Mouse (Mus musculus) cortical plate, adult 2 months (tissue): ENCODE data around the gene Tpt1. TPM values are rescaled to one million over a fixed set of nuclear protein-coding genes. Genes with fewer than 3 reads are reported as not detected.
"Not testable (repeated sequence)": the region's sequence is repeated elsewhere in the genome, so short reads cannot be mapped to it uniquely, and the experiment has no call there.

Source experiments
- H3K27ac ChIP-seq: fragments of 200-500 bp; 2 replicates; pipeline ENCODE4 v1.5.1; 2012; ENCODE audit warnings: low read length, control low read depth, inconsistent platforms; ENCODE audit not compliant: insufficient read depth
- H3K4me1 ChIP-seq: fragments of 200-500 bp; 2 replicates; pipeline ENCODE4 v1.6.1; 2011; ENCODE audit warnings: low read length; ENCODE audit not compliant: control insufficient read depth, insufficient read depth
- H3K4me3 ChIP-seq: fragments of 200-500 bp; 2 replicates; pipeline ENCODE4 v1.5.1; 2011; ENCODE audit warnings: mild to moderate bottlenecking, low read length, control low read depth; ENCODE audit not compliant: insufficient read depth
- CTCF ChIP-seq: fragments of 200-500 bp; IDR thresholded peaks from 2 replicates; pipeline ENCODE4 v1.5.1; 2011; ENCODE audit warnings: mild to moderate bottlenecking, control low read depth, low read length; ENCODE audit not compliant: insufficient read depth; ENCODE audit errors: extremely low read depth
- POLR2A ChIP-seq: fragments of 200-500 bp; IDR thresholded peaks from 2 replicates; pipeline ENCODE4 v1.6.1; 2011; ENCODE audit warnings: mild to moderate bottlenecking, low read length, control low read depth; ENCODE audit not compliant: insufficient read depth; ENCODE audit errors: extremely low read depth
- polyA plus RNA-seq: library from polyadenylated mRNA; depleted of rRNA; stranded (reverse); fragments of >200 nt; gene quantifications from 2 replicates; pipeline ENCODE4 v1.2.3, GENCODE M21; 2012

Tpt1 gene
- polyA plus RNA-seq, 1 experiment = 847 TPM

- Histone ChIP-seq H3K4me3 (no peak overlapping the region), H3K27ac (no peak overlapping the region), H3K4me1 (0 out of 2 replicates have a peak, but pooled peaks cover 2% of the 10 kb centered on the region)
- no peak for TF ChIP-seq CTCF
- no peak for TF ChIP-seq POLR2A
Measured at GRCm38 (mm10) chr14:75855263-75855992, 10.5 kb downstream of the Tpt1 start.

- TF ChIP-seq CTCF = no peak
- Histone ChIP-seq H3K4me3 (no peak overlapping the region), H3K4me1 (no peaks in the 10 kb centered on the region), H3K27ac (no peak overlapping the region)
Measured at GRCm38 (mm10) chr14:75858181-75858580, 13.3 kb downstream of the Tpt1 start.

DNA sequence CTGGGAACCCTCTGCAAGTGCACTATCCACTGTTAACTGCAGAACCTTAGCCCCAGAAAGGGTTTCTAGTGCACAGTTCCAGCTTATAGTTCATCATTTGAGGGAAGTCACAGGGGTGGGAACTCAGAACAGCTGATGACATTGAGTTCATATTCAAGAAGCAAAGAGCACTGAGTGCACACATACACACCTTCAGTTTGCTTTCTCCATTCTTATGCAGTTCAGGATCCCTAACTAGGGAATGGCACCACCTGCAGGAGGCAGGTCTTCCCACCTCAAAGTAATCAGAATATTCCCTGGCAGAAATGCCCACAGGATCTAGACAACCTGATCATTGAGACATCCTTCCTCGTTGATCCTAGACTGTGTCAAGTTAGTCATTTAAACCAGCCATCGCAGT, 14.7 kb downstream of the Tpt1 start:
- no peak overlapping the region for H3K4me3 ChIP-seq
- TF ChIP-seq POLR2A = no peak
- no peaks in the 10 kb centered on the region for H3K4me1 ChIP-seq
- H3K27ac ChIP-seq = no peak overlapping the region

- TF ChIP-seq CTCF (no peak), POLR2A (no peak)
- H3K4me3 ChIP-seq = no peak overlapping the region
- H3K27ac ChIP-seq = no peak overlapping the region
- H3K4me1 ChIP-seq = no peaks in the 10 kb centered on the region
Measured at GRCm38 (mm10) chr14:75862701-75863100, 17.8 kb downstream of the Tpt1 start.

DNA sequence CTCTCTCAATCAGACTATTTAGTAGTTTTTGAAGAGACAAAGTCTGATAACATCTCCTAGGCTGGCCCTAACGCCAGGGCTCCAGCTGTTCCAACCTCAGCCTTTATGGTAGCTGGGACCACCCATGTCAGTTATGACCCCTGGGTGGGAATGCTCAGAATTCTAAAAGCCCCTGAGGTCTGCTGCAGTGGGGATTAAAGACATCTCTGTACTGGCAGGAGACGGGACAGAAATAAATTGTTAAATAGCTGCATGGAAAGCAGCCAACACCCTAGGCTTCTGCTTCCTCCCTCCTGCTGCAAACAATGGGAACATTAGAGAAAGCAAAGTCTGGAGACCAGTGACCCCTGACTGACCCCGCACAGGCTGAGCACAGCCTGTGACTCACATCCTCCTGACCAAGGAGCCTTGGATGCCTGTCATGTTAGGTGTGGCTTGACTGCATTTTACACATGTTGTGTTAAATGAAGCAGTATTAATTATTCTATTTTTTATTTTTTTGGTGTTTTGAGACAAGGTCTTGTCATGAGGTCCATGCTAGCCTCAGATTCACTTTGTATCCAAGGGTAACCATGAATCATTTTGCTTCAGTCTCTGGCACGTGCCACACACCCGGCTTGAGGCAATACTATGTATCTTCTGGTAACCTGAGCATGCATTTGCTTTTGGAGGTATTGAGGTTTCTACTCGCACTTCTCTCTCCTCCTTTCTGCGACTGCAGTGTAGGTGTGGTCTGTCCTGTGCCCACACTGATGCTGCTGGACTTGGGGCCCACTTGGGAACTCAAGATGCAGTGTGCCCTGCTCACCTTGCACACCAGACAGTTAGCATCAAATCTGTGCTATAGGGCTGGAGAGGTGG, 18.9 kb downstream of the Tpt1 start:
- TF ChIP-seq POLR2A = no peak
- no peak for TF ChIP-seq CTCF
- H3K4me1 ChIP-seq = no peaks in the 10 kb centered on the region
- H3K27ac ChIP-seq = no peak overlapping the region
- no peak overlapping the region for H3K4me3 ChIP-seq

- TF ChIP-seq POLR2A = no peak
- TF ChIP-seq CTCF = no peak
- Histone ChIP-seq H3K27ac (no peak overlapping the region), H3K4me1 (no peaks in the 10 kb centered on the region), H3K4me3 (no peak overlapping the region)
Measured at GRCm38 (mm10) chr14:75866706-75867333, 21.9 kb downstream of the Tpt1 start.

GRCm38 (mm10) chr14:75868028-75868427, 23.1 kb downstream of the Tpt1 start:
- H3K4me3 ChIP-seq, H3K4me1 ChIP-seq, H3K27ac ChIP-seq: not testable (repeated sequence)

- Histone ChIP-seq H3K4me1 (no peaks in the 10 kb centered on the region), H3K27ac (no peak overlapping the region), H3K4me3 (no peak overlapping the region)
- TF ChIP-seq POLR2A (no peak), CTCF (no peak)
Measured at GRCm38 (mm10) chr14:75869769-75870363, 25.0 kb downstream of the Tpt1 start.

GRCm38 (mm10) chr14:75870631-75871030, 25.7 kb downstream of the Tpt1 start:
- Histone ChIP-seq H3K27ac (no peak overlapping the region), H3K4me1 (no peaks in the 10 kb centered on the region), H3K4me3 (peak overlapping the region; percentile 14; the same call in 1 of the 2 replicates)
- TF ChIP-seq POLR2A = no peak
- TF ChIP-seq CTCF = peak; percentile 41

DNA sequence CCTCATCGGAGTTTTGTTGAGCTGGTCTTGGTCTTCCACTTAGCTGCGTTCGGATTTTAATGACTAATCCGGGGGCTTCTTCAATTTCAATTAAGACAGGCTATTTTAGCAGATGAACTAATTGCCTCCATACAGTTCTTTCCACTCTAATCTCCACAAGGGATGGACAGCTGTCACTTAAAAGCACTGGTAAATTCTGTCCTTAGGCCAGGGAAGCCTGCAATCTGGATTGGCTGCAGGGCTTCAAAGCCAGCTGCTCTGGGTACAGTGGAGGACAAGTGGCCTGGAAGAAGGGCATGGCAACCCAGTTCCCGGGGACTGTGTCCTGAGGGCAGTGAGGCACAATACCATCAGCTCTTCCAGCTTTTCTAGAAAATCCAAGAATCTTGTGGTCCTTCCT, 26.2 kb downstream of the Tpt1 start:
- no peak overlapping the region for H3K27ac ChIP-seq
- H3K4me3 ChIP-seq = no peak overlapping the region
- no peak for TF ChIP-seq POLR2A
- TF ChIP-seq CTCF = no peak
- no peaks in the 10 kb centered on the region for H3K4me1 ChIP-seq
